ENCODE assay signal across 8 mouse cellular contexts in the genomic region with DNA sequence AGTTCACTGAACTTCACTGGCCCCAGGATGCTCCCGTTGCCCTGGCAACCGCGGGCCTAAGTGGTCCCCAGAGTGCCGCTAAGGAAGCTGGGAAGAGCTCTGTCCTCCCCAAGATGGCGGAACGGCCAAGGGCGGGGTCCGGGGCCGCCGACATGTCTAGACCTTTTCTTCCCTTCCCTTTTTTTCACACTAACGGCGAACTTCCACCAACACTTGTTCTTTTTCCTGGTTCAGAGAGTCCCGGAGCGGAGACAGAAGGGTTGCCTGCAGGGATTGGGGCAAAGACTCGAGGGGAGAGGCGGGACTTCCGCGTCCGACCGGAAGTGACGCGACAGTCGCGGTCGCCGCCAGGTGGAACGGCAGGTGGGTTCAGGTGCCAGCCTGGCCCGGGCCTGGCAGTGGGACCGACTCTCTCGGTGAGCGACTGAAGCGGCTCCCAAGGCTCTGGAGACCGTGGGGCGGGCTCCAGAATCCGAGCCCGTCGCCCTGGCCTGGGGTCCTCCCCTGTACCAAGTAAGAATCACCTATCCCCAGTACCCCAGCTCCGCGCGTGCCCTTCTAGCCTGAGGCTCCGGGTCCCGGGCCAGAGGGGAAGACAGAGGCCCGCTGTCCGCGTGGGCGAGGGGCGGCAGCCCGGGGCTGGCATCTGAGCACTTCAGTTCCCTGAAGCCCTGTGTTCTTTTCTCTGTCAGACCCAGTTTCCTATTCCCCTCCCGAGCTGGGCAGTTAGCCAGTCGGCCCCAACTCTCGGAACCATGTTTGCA. TPM values are rescaled to one million over a fixed set of nuclear protein-coding genes. Genes with fewer than 3 reads are reported as not detected.
DNase-seq lines count a peak whose midpoint lies in the region; ATAC-seq and TF ChIP-seq lines count a peak whose summit lies in the region.

A gene (plus strand): TSS at position 116 of the 764 bp plus-strand sequence.
A gene (plus strand): TSS at position 334 of the 764 bp plus-strand sequence.

- peak within 1 kb of the TSS; percentile 93 for H3K4me2 ChIP-seq in forebrain, embryonic 15.5 days (replicated peaks)
- peak within 1 kb of the TSS; percentile 99 for H3K4me2 ChIP-seq in lung, embryonic 14.5 days

- TF ChIP-seq CTCF in layer of hippocampus, adult 2 months (conservative IDR thresholded peaks at IDR 0.05), result peak; percentile 36
- TF ChIP-seq CTCF in lung, embryonic 14.5 days (IDR thresholded peaks at IDR 0.05; ENCODE audit: low read depth), result no peak
- no peak for TF ChIP-seq CTCF in olfactory bulb, adult 2 months (IDR thresholded peaks at IDR 0.05; ENCODE audit: insufficient read depth, low read depth, low read length)
- TF ChIP-seq CTCF in thymus, adult 2 months (IDR thresholded peaks at IDR 0.05; ENCODE audit: borderline replicate concordance, control insufficient read depth, extremely low read depth, insufficient read depth, low read length, poor library complexity), result 0 out of 2 replicates have a peak, but pooled peaks have one; percentile 28

- H3K27ac ChIP-seq in forebrain, embryonic 15.5 days (replicated peaks), result peak within 1 kb of the TSS; percentile 98
- peak within 1 kb of the TSS; percentile 99 for H3K27ac ChIP-seq in layer of hippocampus, adult 2 months
- H3K27ac ChIP-seq in lung, embryonic 14.5 days (ENCODE audit: low read depth), result peak within 1 kb of the TSS; percentile 97
- H3K27ac ChIP-seq in olfactory bulb, adult 2 months (ENCODE audit: insufficient read depth, low read depth, low read length), result peak within 1 kb of the TSS; percentile 99
- H3K27ac ChIP-seq in thymus, adult 2 months (ENCODE audit: control insufficient read depth, insufficient read depth, low read length), result peak within 1 kb of the TSS; percentile 82; the same call in 1 of the 2 replicates

- intact Hi-C loops in heart, postnatal 36 days (cut with DNase I), result no loop called here

- peak within 1 kb of the TSS; percentile 96 for H3K9ac ChIP-seq in forebrain, embryonic 15.5 days (replicated peaks)
- peak within 1 kb of the TSS; percentile 79 for H3K9ac ChIP-seq in lung, embryonic 14.5 days

- peaks cover 16% of the 10 kb centered on the region; the same call in 1 of the 2 replicates for H3K36me3 ChIP-seq in forebrain, embryonic 15.5 days
- H3K36me3 ChIP-seq in lung, embryonic 14.5 days (ENCODE audit: insufficient read depth), result 0 out of 2 replicates have a peak, but pooled peaks cover 6% of the 10 kb centered on the region
- H3K36me3 ChIP-seq in thymus, adult 2 months (ENCODE audit: control insufficient read depth, insufficient read depth, low read length), result no peaks in the 10 kb centered on the region

- H3K9me3 ChIP-seq in forebrain, embryonic 15.5 days, result no peaks in the 10 kb centered on the region
- no peaks in the 10 kb centered on the region for H3K9me3 ChIP-seq in lung, embryonic 14.5 days (ENCODE audit: low read depth, low read length)

- H3K27me3 ChIP-seq in forebrain, embryonic 15.5 days, result no peaks in the 10 kb centered on the region
- no peaks in the 10 kb centered on the region for H3K27me3 ChIP-seq in lung, embryonic 14.5 days (ENCODE audit: insufficient read depth, low read length)
- no peaks in the 10 kb centered on the region for H3K27me3 ChIP-seq in thymus, adult 2 months (ENCODE audit: control insufficient read depth, insufficient read depth, low read length)

- peak; percentile 64; the same call in 1 of the 2 replicates for TF ChIP-seq POLR2A in olfactory bulb, adult 2 months (IDR thresholded peaks at IDR 0.05; ENCODE audit: insufficient read depth, low read depth, low read length)
- TF ChIP-seq POLR2A in thymus, adult 2 months (IDR thresholded peaks at IDR 0.05; ENCODE audit: control insufficient read depth, extremely low read depth, insufficient read depth, low read length, poor library complexity), result no peak

- peak; percentile 89 for DNase-seq in ES-CJ7 (ENCODE audit: low read depth, low spot score)
- DNase-seq in cerebellum, adult 11 months, result peak; percentile 92
- DNase-seq in heart, postnatal 36 days, result peak; percentile 92 to 93
- DNase-seq in layer of hippocampus, adult 2 months (ENCODE audit: low spot score in 2 of 2), result peak; percentile 81 to 85
- peak; percentile 91 for DNase-seq in lung, embryonic 14.5 days
- DNase-seq in thymus, adult 2 months, result peak; percentile 88

- peaks cover 23% of the 10 kb centered on the region for H3K4me1 ChIP-seq in forebrain, embryonic 15.5 days
- 0 out of 2 replicates have a peak, but pooled peaks cover 6% of the 10 kb centered on the region for H3K4me1 ChIP-seq in lung, embryonic 14.5 days (ENCODE audit: insufficient read depth)
- H3K4me1 ChIP-seq in olfactory bulb, adult 2 months (ENCODE audit: control insufficient read depth, insufficient read depth, low read length), result peaks cover 12% of the 10 kb centered on the region
- peaks cover 6% of the 10 kb centered on the region for H3K4me1 ChIP-seq in thymus, adult 2 months (replicated peaks; ENCODE audit: control insufficient read depth, insufficient read depth, low read length)

- H3K4me3 ChIP-seq in forebrain, embryonic 15.5 days, result peak within 1 kb of the TSS; percentile 86
- H3K4me3 ChIP-seq in layer of hippocampus, adult 2 months, result peak within 1 kb of the TSS; percentile 71
- H3K4me3 ChIP-seq in lung, embryonic 14.5 days (ENCODE audit: low read depth, low read length), result peak within 1 kb of the TSS; percentile 83
- H3K4me3 ChIP-seq in olfactory bulb, adult 2 months (ENCODE audit: insufficient read depth, low read depth, low read length), result peak within 1 kb of the TSS; percentile 71
- peak within 1 kb of the TSS; percentile 98 for H3K4me3 ChIP-seq in thymus, adult 2 months (ENCODE audit: control insufficient read depth, insufficient read depth, low read length)

- ATAC-seq in forebrain, embryonic 15.5 days (replicated peaks), result peak; percentile 90
- ATAC-seq in lung, embryonic 14.5 days (ENCODE audit: insufficient read depth), result peak; percentile 86

- under 1% methylated on average over 51 of the region's 51 CpGs for WGBS in forebrain, embryonic 15.5 days
- WGBS in lung, embryonic 14.5 days, result 1% methylated on average over 51 of the region's 51 CpGs
- WGBS in olfactory bulb, adult 2 months, result under 1% methylated on average over 51 of the region's 51 CpGs
- whole genome bisulfite sequencing in thymus, adult 2 months, result under 1% methylated on average over 51 of the region's 51 CpGs

RNA-seq across cellular contexts. Expression of the first gene that starts in this region (rescaled TPM):
- 78.5 and 85.1 TPM in 2 replicates for polyA plus RNA-seq in forebrain, embryonic 15.5 days (2015; fragmentation: Nextera tagmentation; extraction: Ambion mirVana)
- 10 to 100 TPM; 22.4 to 24.1 TPM for total RNA-seq in heart, postnatal 36 days (2021)
- 10 to 100 TPM; 46.1 to 49.7 TPM for total RNA-seq in layer of hippocampus, adult 2 months (2021)
- polyA plus RNA-seq in lung, embryonic 14.5 days (2014; fragmentation: Nextera tagmentation; extraction: Ambion mirVana), result 18.1 and 18.7 TPM in 2 replicates
- polyA plus RNA-seq in olfactory bulb, adult 2 months (2012; ENCODE audit: insufficient read depth, insufficient read length, low replicate concordance, missing spikeins), result not detected in 2 replicates
- 27.1 and 27.7 TPM in 2 replicates for polyA plus RNA-seq in thymus, adult 2 months (2012; rRNA removed)

RNA-seq across cellular contexts. Expression of the second gene that starts in this region (rescaled TPM):
- polyA plus RNA-seq in forebrain, embryonic 15.5 days (2015; fragmentation: Nextera tagmentation; extraction: Ambion mirVana), result 0.97 and 1.1 TPM in 2 replicates
- under 1 TPM; 0.89 to 0.95 TPM for total RNA-seq in heart, postnatal 36 days (2021)
- under 1 TPM; 0.31 to 0.49 TPM for total RNA-seq in layer of hippocampus, adult 2 months (2021)
- polyA plus RNA-seq in lung, embryonic 14.5 days (2014; fragmentation: Nextera tagmentation; extraction: Ambion mirVana), result 0.18 and 0.53 TPM in 2 replicates
- polyA plus RNA-seq in olfactory bulb, adult 2 months (2012; ENCODE audit: insufficient read depth, insufficient read length, low replicate concordance, missing spikeins), result not detected in 2 replicates
- 0.11 and 0.24 TPM in 2 replicates for polyA plus RNA-seq in thymus, adult 2 months (2012; rRNA removed)

Comparison
In these comparisons a context has a peak if more than half of its experiments do, and no peak if none do; other contexts are left out.
1. Peak in every context shown above with its lines: DNase-seq, ATAC-seq, H3K4me3 ChIP-seq and H3K27ac ChIP-seq.
2. CTCF ChIP-seq: peak in layer of hippocampus, adult 2 months (single experiment) and thymus, adult 2 months (single experiment); none in lung, embryonic 14.5 days (single experiment) and olfactory bulb, adult 2 months (single experiment).